Mouse (Mus musculus): ENCODE measurements around the gene Ntm.

Gene Ntm

GRCm38 (mm10) chr9:29216528-29216927 is 746.4 kb downstream of the Ntm start:
- DNase-seq, result no peak

DNA sequence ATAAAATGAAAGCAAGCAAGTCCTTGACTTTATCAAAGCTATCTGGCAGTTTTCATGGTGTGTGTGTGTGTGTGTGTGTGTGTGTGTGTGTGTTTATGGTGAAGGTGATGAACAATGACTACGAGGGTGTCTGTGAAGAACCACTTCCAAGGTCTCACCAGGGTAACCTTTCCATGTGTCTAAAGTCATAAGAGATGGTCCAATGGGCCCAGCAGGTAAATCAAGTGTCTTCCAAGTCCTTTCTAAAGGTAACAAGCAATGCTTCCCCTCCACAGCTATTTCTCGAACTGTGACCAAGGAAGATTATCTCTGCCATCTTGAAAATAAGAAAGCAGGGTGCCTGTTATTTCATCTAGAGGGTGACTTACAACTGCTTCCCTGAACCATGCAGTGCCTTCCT is 747.1 kb downstream of the Ntm start:
- no peak for DNase-seq

GRCm38 (mm10) chr9:29215241-29215640 is 747.7 kb downstream of the Ntm start:
- no peak for DNase-seq

DNA sequence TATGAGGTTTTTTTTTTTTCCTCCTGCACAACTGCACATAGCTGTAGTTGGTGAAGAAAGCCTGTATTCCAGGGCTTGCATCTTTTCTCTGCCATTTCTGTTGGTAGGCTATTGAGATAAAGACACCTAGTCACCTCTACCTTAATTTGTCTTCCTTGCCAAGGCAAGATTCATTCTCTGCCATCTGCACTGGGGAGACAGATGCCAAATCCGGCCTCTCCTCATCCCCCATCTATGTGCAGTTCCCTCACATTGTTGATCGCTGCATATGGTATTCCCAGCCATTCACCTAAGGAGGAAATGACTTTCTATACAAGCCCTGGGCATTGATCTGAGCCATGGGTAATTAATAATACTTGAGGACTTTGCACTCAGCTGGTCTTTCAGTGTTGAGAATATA is 753.7 kb downstream of the Ntm start:
- no peak for DNase-seq

- DNase-seq, result no peak
These were observed 754.8 kb downstream of the Ntm start for GRCm38 (mm10) chr9:29208142-29208541.

GRCm38 (mm10) chr9:29205680-29206079 is 757.3 kb downstream of the Ntm start:
- DNase-seq, result no peak

GRCm38 (mm10) chr9:29202196-29202595 is 760.7 kb downstream of the Ntm start:
- no peak for DNase-seq

- no peak for DNase-seq
These were observed 761.5 kb downstream of the Ntm start for GRCm38 (mm10) chr9:29201163-29202053.

GRCm38 (mm10) chr9:29197046-29197445 is 765.9 kb downstream of the Ntm start:
- DNase-seq, result no peak

- DNase-seq, result no peak
These were observed 768.7 kb downstream of the Ntm start for GRCm38 (mm10) chr9:29194265-29194664.

DNA sequence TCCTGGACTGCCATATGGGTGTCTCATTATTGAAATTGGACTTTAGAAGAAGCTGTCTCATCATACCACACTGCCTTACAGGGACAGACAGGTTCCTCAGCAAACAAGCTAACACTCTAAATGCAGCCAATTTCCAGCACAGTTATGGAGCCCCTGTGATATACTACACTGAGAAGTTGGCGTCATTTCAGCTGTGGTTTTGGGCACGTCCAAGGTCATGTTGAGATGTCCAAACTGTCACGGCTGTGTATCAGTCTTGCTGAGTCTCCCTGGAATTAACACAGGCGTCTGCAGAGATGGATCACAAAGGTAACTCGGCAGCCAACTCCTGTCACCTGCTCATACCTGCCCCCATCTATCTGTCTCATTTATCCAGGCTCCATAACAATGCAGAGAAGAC is 779.9 kb downstream of the Ntm start:
- DNase-seq, result no peak

GRCm38 (mm10) chr9:29181661-29182060 is 781.3 kb downstream of the Ntm start:
- DNase-seq, result no peak

DNA sequence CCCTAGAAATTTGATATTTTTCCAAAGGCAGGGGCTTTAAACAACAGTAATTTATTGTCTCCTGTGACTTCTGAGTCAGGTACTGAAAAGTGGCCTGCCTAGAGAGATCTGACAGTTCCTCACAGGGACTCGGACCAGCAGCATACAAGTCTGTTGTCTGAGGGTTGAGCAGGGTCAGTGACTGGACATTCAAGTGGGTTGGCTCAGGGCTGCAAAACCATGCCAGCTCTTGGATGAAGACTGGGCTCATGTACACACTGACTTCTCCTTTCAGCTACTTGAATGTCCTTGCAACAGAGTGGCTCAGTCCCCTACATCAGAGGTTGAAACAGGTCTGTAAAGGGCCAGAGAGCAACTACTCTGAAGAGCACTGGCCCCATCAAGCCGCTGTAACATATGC is 797.2 kb downstream of the Ntm start:
- no peak for DNase-seq

DNA sequence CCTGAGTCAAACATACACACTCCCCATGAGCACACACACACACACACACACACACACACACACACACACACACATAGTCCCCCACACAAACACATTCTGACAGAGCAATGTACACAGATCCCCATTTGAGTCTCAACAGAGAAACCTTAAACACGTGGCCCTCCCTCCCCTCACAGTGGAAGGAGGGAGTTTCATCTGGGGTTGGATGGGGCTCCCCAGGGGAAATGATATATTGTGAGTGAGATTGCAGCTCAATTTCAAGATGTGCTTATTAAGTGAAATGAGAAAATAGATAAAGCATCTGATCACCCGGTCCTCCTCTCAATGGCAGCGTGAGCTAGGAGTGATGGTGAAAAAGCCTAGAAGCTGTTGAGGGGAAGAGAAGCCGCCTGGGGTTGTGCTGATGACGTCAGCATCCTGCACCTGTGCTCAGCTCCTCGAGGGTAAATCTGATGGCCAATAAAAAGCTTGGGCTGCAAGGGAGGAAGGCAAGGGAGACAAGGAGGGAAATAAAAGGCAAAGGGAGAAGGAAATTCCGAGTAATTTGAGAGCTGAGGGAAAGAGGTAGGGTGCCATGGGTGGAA is 801.8 kb downstream of the Ntm start:
- no peak for DNase-seq

DNA sequence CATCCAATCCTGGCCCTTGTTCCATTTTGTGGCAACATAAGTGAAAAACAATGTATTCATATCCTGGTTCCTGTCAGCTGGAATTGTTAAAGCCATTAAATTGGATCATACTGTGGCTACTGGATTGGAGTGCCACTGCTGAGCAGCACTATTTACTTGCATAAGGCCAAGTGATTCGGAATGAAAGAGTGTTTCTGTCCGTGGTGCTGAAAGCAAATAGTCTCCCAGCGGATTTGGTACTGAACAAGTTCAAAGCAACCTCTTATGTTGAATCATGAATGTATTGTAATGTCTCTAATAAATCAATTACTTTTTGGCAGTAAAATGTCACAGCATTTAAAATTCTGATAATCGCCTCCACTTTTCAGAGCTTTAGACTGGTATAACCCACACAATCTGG is 817.0 kb downstream of the Ntm start:
- DNase-seq, result no peak

GRCm38 (mm10) chr9:29136039-29136438 is 826.9 kb downstream of the Ntm start:
- DNase-seq, result no peak

DNA sequence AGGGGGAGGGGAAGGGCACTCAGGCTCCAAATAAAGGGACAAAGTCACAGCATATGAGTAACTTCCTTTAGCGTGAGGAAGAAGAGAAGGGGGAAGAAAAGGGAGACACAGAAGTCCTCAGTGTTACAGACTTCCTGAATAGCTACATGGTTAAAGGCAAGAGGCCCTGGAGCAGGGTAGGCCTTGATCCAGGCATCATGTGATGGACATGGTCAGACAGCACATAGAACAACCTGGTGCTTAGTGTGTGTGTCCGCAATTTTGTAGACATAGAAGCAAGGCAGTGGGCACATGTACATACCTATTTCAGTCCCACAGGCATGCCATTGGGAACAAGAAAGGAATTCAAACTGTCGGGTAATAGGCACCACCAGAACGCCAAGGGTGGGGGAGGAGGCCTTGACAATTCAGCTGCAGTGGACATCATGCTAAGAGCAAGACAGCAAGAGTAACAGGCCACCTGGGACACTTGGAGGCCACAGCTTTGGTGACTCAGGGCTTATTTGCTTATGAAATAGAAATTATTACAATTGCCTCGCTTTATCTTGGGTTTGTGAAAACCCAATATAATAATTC is 832.1 kb downstream of the Ntm start:
- DNase-seq, result no peak

DNA sequence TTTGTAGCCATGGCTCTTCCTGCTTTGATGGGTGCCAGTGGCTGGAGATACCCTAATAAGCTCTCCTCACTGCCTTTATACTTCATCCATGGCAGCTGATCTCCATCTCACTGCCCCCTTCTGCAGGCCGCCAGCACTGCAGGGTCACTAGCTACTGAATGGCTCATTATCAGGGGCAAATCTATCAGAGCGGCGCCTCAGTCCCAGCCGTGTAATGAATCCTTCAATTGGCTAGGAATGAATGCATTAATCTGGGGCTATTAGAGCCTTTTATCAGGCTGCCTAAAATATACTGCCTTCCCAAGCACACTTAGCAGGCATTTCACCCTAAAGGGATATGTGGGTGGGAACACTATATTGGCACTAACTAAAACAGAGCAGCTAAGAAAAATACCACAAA is 832.6 kb downstream of the Ntm start:
- DNase-seq, result no peak

DNA sequence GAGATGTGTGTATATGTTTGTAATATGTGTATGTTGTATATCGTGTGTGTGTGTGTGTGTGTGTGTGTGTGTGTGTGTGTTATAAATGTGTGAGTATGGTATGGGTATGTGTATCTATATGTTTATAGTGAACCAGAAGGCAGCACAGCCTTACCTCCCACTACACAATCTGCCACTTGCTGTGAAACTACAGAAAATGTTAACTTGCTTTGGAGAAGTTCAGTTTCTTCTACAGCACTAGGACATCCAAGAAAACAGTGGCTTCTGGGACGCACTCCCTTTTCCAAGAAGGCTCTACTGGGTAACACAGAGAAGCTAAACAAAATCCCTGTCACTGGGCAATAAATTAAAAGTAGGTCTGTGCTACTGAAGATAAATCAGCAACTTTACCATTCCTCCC is 834.5 kb downstream of the Ntm start:
- DNase-seq, result no peak

DNA sequence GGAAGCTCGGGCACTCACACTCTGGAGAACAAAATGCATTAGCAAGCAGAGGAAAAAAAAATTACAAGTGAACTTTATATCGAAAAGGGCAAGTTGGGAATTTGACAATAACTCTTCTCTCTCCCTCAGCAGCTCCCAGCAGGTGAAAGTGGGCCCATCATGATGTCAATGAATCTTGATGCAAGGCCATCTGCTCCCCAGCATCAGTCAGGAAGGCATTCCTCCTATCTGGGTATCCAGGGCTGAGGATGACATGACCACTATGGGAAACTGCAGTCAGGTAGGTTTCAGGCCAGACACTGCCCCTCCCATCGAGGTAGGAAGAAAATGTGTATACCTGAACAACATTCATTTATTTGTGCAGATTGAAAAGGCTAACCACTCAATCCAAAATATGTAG is 838.5 kb downstream of the Ntm start:
- DNase-seq, result no peak

GRCm38 (mm10) chr9:29123828-29124227 is 839.1 kb downstream of the Ntm start:
- DNase-seq, result no peak

- no peak for DNase-seq
These were observed 845.3 kb downstream of the Ntm start for GRCm38 (mm10) chr9:29117561-29118112.

GRCm38 (mm10) chr9:29115337-29115736 is 847.6 kb downstream of the Ntm start:
- DNase-seq, result no peak

GRCm38 (mm10) chr9:29106771-29107170 is 856.2 kb downstream of the Ntm start:
- no peak for DNase-seq

Measured in thymus, adult 18-20 months (tissue).